Mouse (Mus musculus) C2C12 (cell line): ENCODE results near the gene Rock2.

ENCODE experiments used
- CTCF ChIP-seq: IDR thresholded peaks from one replicate; pipeline ENCODE4 v1.5.1; 2011; ENCODE audit not compliant: control insufficient read depth, insufficient read depth, insufficient read length
- MYOG ChIP-seq: IDR thresholded peaks from one replicate; pipeline ENCODE4 v1.6.1; 2011; ENCODE audit not compliant: control insufficient read depth, insufficient read length; ENCODE audit errors: extremely low read depth
- USF1 ChIP-seq: IDR thresholded peaks from one replicate; pipeline ENCODE4 v1.6.1; 2011; ENCODE audit warnings: low read depth, mild to moderate bottlenecking, control low read depth, moderate library complexity

GRCm38 (mm10) chr12:16872926-16873464 lies 21.7 kb upstream of the Rock2 start:
- TF ChIP-seq CTCF = no peak
- no peak for TF ChIP-seq MYOG
- TF ChIP-seq USF1 = no peak
